Comparison of ENCODE assay signal across 23 mouse cellular contexts in genomic region chr2:68916299-68916698, GRCm38 (mm10). TPM values are rescaled to one million over a fixed set of nuclear protein-coding genes. Genes with fewer than 3 reads are reported as not detected.
DNase-seq lines count a peak whose midpoint lies in the region; ATAC-seq and TF ChIP-seq lines count a peak whose summit lies in the region.
"Had no signal": no experiment of that assay in that cellular context is flagged by ENCODE, and none has a peak within 500 bp of the region (broad histone marks: within the 10 kb centered on the region; RNA-seq: fewer than 3 reads in every experiment).

No protein-coding gene starts in this region.

- intact Hi-C loops in left cerebral cortex, postnatal 14 days (cut with DNase I) = no loop called here

- no peaks in the 10 kb centered on the region for H3K27me3 ChIP-seq in midbrain, embryonic 11.5 days (ENCODE audit: control insufficient read depth, insufficient read depth, low read length)
- no peaks in the 10 kb centered on the region for H3K27me3 ChIP-seq in midbrain, embryonic 13.5 days
- H3K27me3 ChIP-seq in kidney, embryonic 15.5 days = no peaks in the 10 kb centered on the region
- H3K27me3 ChIP-seq: embryonic facial prominence, embryonic 12.5 days; forebrain, embryonic 12.5 days had no signal

- TF ChIP-seq CTCF in embryonic fibroblast, embryonic 13.5 days (IDR thresholded peaks at IDR 0.05; ENCODE audit: borderline replicate concordance, insufficient read depth, low read length) = no peak

- no peaks in the 10 kb centered on the region for H3K4me1 ChIP-seq in midbrain, embryonic 11.5 days (ENCODE audit: control insufficient read depth, insufficient read depth, low read length)
- no peaks in the 10 kb centered on the region for H3K4me1 ChIP-seq in midbrain, embryonic 13.5 days (replicated peaks)
- peaks cover 9% of the 10 kb centered on the region; the same call in 1 of the 2 replicates for H3K4me1 ChIP-seq in embryonic fibroblast, embryonic 13.5 days (ENCODE audit: control insufficient read depth, insufficient read depth, low read length)
- no peaks in the 10 kb centered on the region for H3K4me1 ChIP-seq in kidney, embryonic 15.5 days
- H3K4me1 ChIP-seq: embryonic facial prominence, embryonic 10.5 days; embryonic facial prominence, embryonic 12.5 days; forebrain, embryonic 10.5 days; forebrain, embryonic 12.5 days had no signal

- H3K9me3 ChIP-seq in midbrain, embryonic 11.5 days (ENCODE audit: control insufficient read depth, low read length) = no peaks in the 10 kb centered on the region
- peaks cover 8% of the 10 kb centered on the region for H3K9me3 ChIP-seq in midbrain, embryonic 13.5 days
- H3K9me3 ChIP-seq in kidney, embryonic 15.5 days (replicated peaks) = no peaks in the 10 kb centered on the region
- H3K9me3 ChIP-seq: embryonic facial prominence, embryonic 10.5 days; embryonic facial prominence, embryonic 12.5 days; forebrain, embryonic 10.5 days had no signal

- DNase-seq in midbrain, embryonic 11.5 days (ENCODE audit: low spot score, missing footprints) = peak; percentile 10
- DNase-seq in ovary, postnatal 36 days (ENCODE audit: low spot score) = no peak
- DNase-seq in left cerebral cortex, postnatal 14 days (ENCODE audit: low spot score in 2 of 2) = no peak
- DNase-seq: adrenal gland, adult 2 months; adrenal gland, postnatal 10 days; adrenal gland, postnatal 25 days; cerebellum, adult 11 months; cerebellum, adult 8-10 months; cerebellum, adult 9-11 months; cerebellum, postnatal 14 days; cerebellum, postnatal 36 days had no signal

- no peak overlapping the region for H3K9ac ChIP-seq in midbrain, embryonic 11.5 days (ENCODE audit: low read length)
- no peak overlapping the region for H3K9ac ChIP-seq in midbrain, embryonic 13.5 days (replicated peaks)
- no peak overlapping the region for H3K9ac ChIP-seq in kidney, embryonic 15.5 days
- H3K9ac ChIP-seq: embryonic facial prominence, embryonic 12.5 days; forebrain, embryonic 12.5 days had no signal

- TF ChIP-seq POLR2A in embryonic fibroblast, embryonic 13.5 days (IDR thresholded peaks at IDR 0.05; ENCODE audit: low read depth, low read length) = no peak

- H3K27ac ChIP-seq in midbrain, embryonic 11.5 days (ENCODE audit: low read depth, low read length) = no peak overlapping the region
- H3K27ac ChIP-seq in midbrain, embryonic 13.5 days = no peak overlapping the region
- 0 out of 2 replicates have a peak overlapping the region, but pooled peaks have one; percentile 26 for H3K27ac ChIP-seq in embryonic fibroblast, embryonic 13.5 days (ENCODE audit: insufficient read depth, low read length)
- H3K27ac ChIP-seq in kidney, embryonic 15.5 days = no peak overlapping the region
- H3K27ac ChIP-seq: embryonic facial prominence, embryonic 10.5 days; embryonic facial prominence, embryonic 12.5 days; forebrain, embryonic 10.5 days; forebrain, embryonic 12.5 days had no signal

- WGBS in midbrain, embryonic 11.5 days = 96% methylated on average over 3 of the region's 3 CpGs
- WGBS in midbrain, embryonic 13.5 days = 97% methylated on average over 3 of the region's 3 CpGs
- 88% methylated on average over 3 of the region's 3 CpGs for WGBS in kidney, embryonic 15.5 days

- H3K4me3 ChIP-seq in midbrain, embryonic 11.5 days (ENCODE audit: low read depth, low read length) = no peak overlapping the region
- no peak overlapping the region for H3K4me3 ChIP-seq in midbrain, embryonic 13.5 days (replicated peaks)
- no peak overlapping the region for H3K4me3 ChIP-seq in embryonic fibroblast, embryonic 13.5 days (ENCODE audit: insufficient read depth, low read length)
- no peak overlapping the region for H3K4me3 ChIP-seq in kidney, embryonic 15.5 days (replicated peaks)
- H3K4me3 ChIP-seq: embryonic facial prominence, embryonic 10.5 days; embryonic facial prominence, embryonic 12.5 days; erythroblast, embryonic 14.5 days; forebrain, embryonic 10.5 days; forebrain, embryonic 12.5 days had no signal

- no peaks in the 10 kb centered on the region for H3K36me3 ChIP-seq in midbrain, embryonic 11.5 days (ENCODE audit: control insufficient read depth, insufficient read depth, low read length)
- no peaks in the 10 kb centered on the region for H3K36me3 ChIP-seq in midbrain, embryonic 13.5 days
- H3K36me3 ChIP-seq in kidney, embryonic 15.5 days = no peaks in the 10 kb centered on the region
- H3K36me3 ChIP-seq: embryonic facial prominence, embryonic 12.5 days; forebrain, embryonic 10.5 days; forebrain, embryonic 12.5 days had no signal

- ATAC-seq in midbrain, embryonic 11.5 days (ENCODE audit: low FRiP score) = no peak
- no peak for ATAC-seq in midbrain, embryonic 13.5 days
- peak; percentile 45; the same call in 1 of the 2 replicates for ATAC-seq in megakaryocyte, adult 5-6 weeks (ENCODE audit: poor library complexity, severe bottlenecking)
- no peak for ATAC-seq in kidney, embryonic 15.5 days (replicated peaks; ENCODE audit: low FRiP score)
- ATAC-seq: forebrain, embryonic 14.5 days; forebrain, embryonic 16.5 days had no signal

- no peak overlapping the region for H3K4me2 ChIP-seq in midbrain, embryonic 11.5 days
- H3K4me2 ChIP-seq in midbrain, embryonic 13.5 days (replicated peaks) = no peak overlapping the region
- no peak overlapping the region for H3K4me2 ChIP-seq in kidney, embryonic 15.5 days
- H3K4me2 ChIP-seq: embryonic facial prominence, embryonic 12.5 days; forebrain, embryonic 12.5 days had no signal

RNA-seq across cellular contexts. Expression of gene Cers6, which starts 55.1 kb away (rescaled TPM):
- polyA plus RNA-seq in midbrain, embryonic 11.5 days (2014; fragmentation: Nextera tagmentation; extraction: Ambion mirVana) = 32.1 and 34.0 TPM in 2 replicates
- polyA plus RNA-seq in midbrain, embryonic 13.5 days (2015; fragmentation: Nextera tagmentation; extraction: Ambion mirVana) = 47.1 and 54.5 TPM in 2 replicates
- 75.8 and 78.2 TPM in 2 replicates for polyA plus RNA-seq in embryonic fibroblast, embryonic 13.5 days (2011; ENCODE audit: insufficient read length, low read depth, missing spikeins)
- total RNA-seq in megakaryocyte, adult 5-6 weeks (2015) = 133 and 146 TPM in 2 replicates
- total RNA-seq in megakaryocyte, adult 5-6 weeks (2017) = 64.6 and 82.4 TPM in 2 replicates
- 33.0 and 36.8 TPM in 2 replicates for polyA plus RNA-seq in kidney, embryonic 15.5 days (2015; fragmentation: Nextera tagmentation; extraction: Ambion mirVana)
- 10 to 100 TPM; 69.2 to 74.0 TPM for total RNA-seq in left cerebral cortex, postnatal 14 days (2021)
- total RNA-seq: MEL had no signal
